Mouse (Mus musculus) urinary bladder, postnatal 36 days (tissue): ENCODE measurements at regions not wholly inside any gene's neighbourhood (a gene's known extent, or its start where the extent isn't known, plus 50 kb on each side); places are given as distances from the start of the nearest gene placed in this dataset.

Experiments
- DNase-seq, 2 experiments: peaks; one replicate each; pipeline ENCODE4 v3.0.0; 2022; ENCODE audit warnings: low spot score in 2 of 2, mixed read lengths in 1 of 2

DNA sequence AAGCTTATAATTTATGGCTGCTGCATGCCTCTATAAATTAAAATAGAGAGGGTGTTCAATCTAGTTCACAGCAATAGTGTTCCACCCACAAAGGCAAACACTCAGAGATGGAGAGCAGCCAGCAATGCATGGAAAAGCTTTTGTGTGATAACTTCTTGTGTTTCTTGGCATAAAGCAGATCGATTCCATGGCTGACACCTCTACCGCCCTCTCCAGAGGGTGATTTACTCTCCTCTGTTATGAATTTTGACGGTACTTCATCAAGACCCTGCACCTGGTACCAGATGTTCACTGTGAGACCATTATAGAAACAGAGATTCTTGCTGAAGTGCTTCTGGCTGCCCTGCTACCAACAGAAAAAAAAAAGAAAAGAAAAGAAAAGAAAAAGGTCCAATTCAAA, 54.1 kb upstream of the Btc start:
- no peak for DNase-seq

DNA sequence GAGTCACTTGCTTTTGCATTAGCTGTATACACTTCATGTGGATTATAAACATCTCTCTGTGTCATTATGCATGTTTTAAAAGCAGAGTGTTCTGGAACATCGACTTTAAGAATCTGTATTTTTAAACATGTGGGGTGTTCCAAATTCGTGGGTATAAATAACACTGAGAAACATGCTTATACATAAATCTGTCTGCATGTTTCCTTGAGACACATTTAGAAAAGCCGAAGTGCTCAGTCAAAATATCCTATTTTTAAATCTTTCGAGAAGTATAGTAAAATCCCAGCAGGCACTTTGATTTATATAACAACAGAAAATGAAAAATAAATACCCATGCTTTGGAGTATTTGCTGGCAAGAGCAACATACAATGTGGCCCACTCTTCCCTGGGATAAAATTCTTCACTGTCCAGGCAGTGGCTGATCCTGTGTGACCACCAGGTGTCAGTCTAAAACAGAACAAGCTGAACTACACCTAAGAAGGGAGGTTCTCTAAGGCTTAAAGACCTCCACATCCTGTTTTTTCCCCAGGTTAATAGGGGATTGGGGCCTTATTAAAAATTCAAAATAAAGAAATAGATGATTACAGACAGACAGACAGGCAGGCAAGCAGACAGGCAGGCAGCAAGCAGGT, 52.4 kb upstream of the Parm1 start:
- DNase-seq, result peak; percentile 15 to 21
